Mouse (Mus musculus): ENCODE data around the gene Gm13124. TPM values are rescaled to one million over a fixed set of nuclear protein-coding genes. Genes with fewer than 3 reads are reported as not detected.
"Not testable (repeated sequence)": the region's sequence is repeated elsewhere in the genome, so short reads cannot be mapped to it uniquely, and the experiment has no call there.

Gene Gm13124
- polyA plus RNA-seq, 1 experiment from 2014 or later = not detected

DNA sequence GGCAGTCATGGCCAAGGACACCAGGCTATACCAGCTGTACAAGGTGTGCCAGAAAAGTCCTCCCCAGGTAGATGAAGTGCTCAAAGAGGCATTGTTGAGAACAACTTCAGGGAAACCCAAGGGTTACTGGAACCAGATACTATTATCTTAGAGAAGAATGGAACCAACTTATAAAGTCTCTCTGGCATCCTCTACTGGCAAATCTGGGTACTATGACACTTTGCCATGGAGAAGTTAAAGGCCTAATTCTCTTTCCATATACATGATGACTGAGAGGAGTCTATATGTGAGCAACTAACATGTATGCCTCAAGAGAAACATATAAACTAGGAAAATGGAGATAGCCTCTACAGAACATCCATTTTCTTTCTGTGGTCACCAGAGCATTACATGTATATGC, 13.8 kb downstream of the Gm13124 start:
- no peak overlapping the region for H3K9ac ChIP-seq (ENCODE audit: low read length)
- no peaks in the 10 kb centered on the region for H3K27me3 ChIP-seq (ENCODE audit: control insufficient read depth, insufficient read depth, low read length)
- no peak overlapping the region for H3K4me3 ChIP-seq (ENCODE audit: control insufficient read depth in 1 of 2, insufficient read depth in 1 of 2, low read depth in 1 of 2, low read length in 2 of 2)
- H3K4me2 ChIP-seq (ENCODE audit: low read length) = no peak overlapping the region
- no peaks in the 10 kb centered on the region for H3K4me1 ChIP-seq (ENCODE audit: control insufficient read depth in 2 of 2, insufficient read depth in 2 of 2, low read length in 2 of 2)
- H3K9me3 ChIP-seq (ENCODE audit: control insufficient read depth, low read length) = no peaks in the 10 kb centered on the region; the same call in 1 of the 2 replicates
- no peak overlapping the region for H3K27ac ChIP-seq (replicated peaks in 1 of 2; ENCODE audit: control insufficient read depth in 1 of 2, insufficient read depth in 1 of 2, low read depth in 2 of 2, low read length in 2 of 2)
- H3K36me3 ChIP-seq (ENCODE audit: control insufficient read depth, insufficient read depth, low read length) = no peaks in the 10 kb centered on the region
- no peak for ATAC-seq (ENCODE audit: insufficient number of reproducible peaks, insufficient read depth, low FRiP score, low read depth)

DNA sequence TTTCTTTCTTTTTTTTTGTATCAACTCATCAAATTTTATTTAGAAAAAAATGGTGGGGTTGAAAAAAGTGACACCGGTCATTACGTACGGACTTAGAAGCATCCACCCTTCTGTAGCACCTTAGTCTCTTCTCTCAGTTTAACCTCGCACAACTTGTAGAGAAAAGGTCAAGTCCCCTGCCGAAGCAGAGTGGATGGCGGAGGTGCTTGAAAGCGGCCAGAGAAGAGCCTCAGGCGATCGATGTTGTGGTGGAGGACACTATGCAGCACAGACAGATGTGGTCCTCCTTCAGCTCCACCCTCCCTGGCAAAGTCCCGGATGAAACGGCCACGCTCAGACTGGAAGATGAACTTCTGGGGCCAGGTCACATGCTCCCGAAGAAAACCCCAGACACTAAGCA, 19.6 kb downstream of the Gm13124 start:
- 84% methylated on average over 13 of the region's 13 CpGs for WGBS
- not testable (repeated sequence) for H3K9ac ChIP-seq (ENCODE audit: low read length); H3K27me3 ChIP-seq (ENCODE audit: control insufficient read depth, insufficient read depth, low read length); H3K36me3 ChIP-seq (ENCODE audit: control insufficient read depth, insufficient read depth, low read length); H3K4me2 ChIP-seq (ENCODE audit: low read length); ATAC-seq (ENCODE audit: insufficient number of reproducible peaks, insufficient read depth, low FRiP score, low read depth); H3K4me1 ChIP-seq (ENCODE audit: control insufficient read depth in 2 of 2, insufficient read depth in 2 of 2, low read length in 2 of 2); H3K27ac ChIP-seq (replicated peaks in 1 of 2; ENCODE audit: control insufficient read depth in 1 of 2, insufficient read depth in 1 of 2, low read depth in 2 of 2, low read length in 2 of 2); H3K9me3 ChIP-seq (ENCODE audit: control insufficient read depth, low read length); H3K4me3 ChIP-seq (ENCODE audit: control insufficient read depth in 1 of 2, insufficient read depth in 1 of 2, low read depth in 1 of 2, low read length in 2 of 2)

DNA sequence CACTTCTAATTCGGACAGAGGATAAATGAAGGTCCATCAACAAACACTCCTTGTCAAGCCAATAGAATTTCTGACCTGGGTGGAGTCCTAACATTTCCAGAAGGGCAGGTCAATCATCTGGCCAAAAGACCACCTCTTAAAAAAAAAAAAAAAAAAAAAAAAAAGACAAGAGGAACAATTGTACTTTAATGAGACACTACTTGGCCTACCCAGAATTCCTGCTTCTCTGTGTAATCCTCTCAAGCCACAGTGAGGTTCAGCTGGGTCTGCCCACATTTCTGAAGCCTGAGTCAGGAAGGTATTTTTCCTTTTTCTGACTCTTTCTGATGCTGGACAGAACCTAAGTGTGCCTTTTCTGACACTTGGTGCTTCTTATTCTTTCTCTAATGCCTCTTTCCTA, 20.2 kb downstream of the Gm13124 start:
- no peak for ATAC-seq (ENCODE audit: insufficient number of reproducible peaks, insufficient read depth, low FRiP score, low read depth)

DNA sequence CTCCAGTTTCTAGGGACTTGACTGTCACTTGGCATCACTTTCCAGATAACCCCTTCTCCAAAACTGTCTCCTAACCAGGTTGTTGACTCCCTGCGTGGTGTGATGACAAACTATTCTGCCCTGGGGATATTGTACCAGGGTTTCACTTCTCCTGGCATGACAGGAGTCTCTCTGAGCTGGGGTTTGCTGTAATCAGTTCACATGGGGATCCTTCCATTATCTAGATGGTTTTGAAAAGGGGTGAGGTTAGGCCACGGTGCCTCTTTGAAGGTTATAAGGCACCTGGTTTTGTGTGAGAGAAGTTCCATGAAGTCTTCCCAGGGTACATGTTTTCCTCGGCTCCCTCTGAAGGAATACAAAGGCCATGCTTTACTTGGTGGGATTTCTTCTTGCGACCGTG, 45.4 kb downstream of the Gm13124 start, which contains the start of gene 9430007A20Rik:
TSS of gene 9430007A20Rik (plus strand) at position 301 of the 400 bp plus-strand sequence.
- Histone ChIP-seq H3K36me3 (ENCODE audit: control insufficient read depth, insufficient read depth, low read length) (no peaks in the 10 kb centered on the region), H3K4me2 (ENCODE audit: low read length) (no peak within 1 kb of the TSS), H3K9ac (ENCODE audit: low read length) (no peak within 1 kb of the TSS), H3K27me3 (ENCODE audit: control insufficient read depth, insufficient read depth, low read length) (no peaks in the 10 kb centered on the region), H3K9me3 (ENCODE audit: control insufficient read depth, low read length) (0 out of 2 replicates have a peak, but pooled peaks cover 7% of the 10 kb centered on the region), H3K27ac (replicated peaks in 1 of 2; ENCODE audit: control insufficient read depth in 1 of 2, insufficient read depth in 1 of 2, low read depth in 2 of 2, low read length in 2 of 2) (no peak within 1 kb of the TSS), H3K4me3 (ENCODE audit: control insufficient read depth in 1 of 2, insufficient read depth in 1 of 2, low read depth in 1 of 2, low read length in 2 of 2) (no peak within 1 kb of the TSS), H3K4me1 (ENCODE audit: control insufficient read depth in 2 of 2, insufficient read depth in 2 of 2, low read length in 2 of 2) (no peaks in the 10 kb centered on the region)
- no peak for ATAC-seq (ENCODE audit: insufficient number of reproducible peaks, insufficient read depth, low FRiP score, low read depth)
- WGBS = 62% methylated on average over 5 of the region's 5 CpGs

More for the DNA sequence above, 20.2 kb downstream of the Gm13124 start:
- H3K36me3 ChIP-seq (ENCODE audit: control insufficient read depth, insufficient read depth, low read length) = no peaks in the 10 kb centered on the region
- H3K9me3 ChIP-seq (ENCODE audit: control insufficient read depth, low read length) = peaks cover 8% of the 10 kb centered on the region; the same call in 1 of the 2 replicates
- H3K4me3 ChIP-seq (ENCODE audit: control insufficient read depth in 1 of 2, insufficient read depth in 1 of 2, low read depth in 1 of 2, low read length in 2 of 2) = no peak overlapping the region
- no peak overlapping the region for H3K27ac ChIP-seq (replicated peaks in 1 of 2; ENCODE audit: control insufficient read depth in 1 of 2, insufficient read depth in 1 of 2, low read depth in 2 of 2, low read length in 2 of 2)
- no peak overlapping the region for H3K9ac ChIP-seq (ENCODE audit: low read length)
- H3K4me2 ChIP-seq (ENCODE audit: low read length) = no peak overlapping the region
- 49% methylated on average over 1 of the region's 1 CpGs for WGBS
- no peaks in the 10 kb centered on the region for H3K27me3 ChIP-seq (ENCODE audit: control insufficient read depth, insufficient read depth, low read length)
- H3K4me1 ChIP-seq (ENCODE audit: control insufficient read depth in 2 of 2, insufficient read depth in 2 of 2, low read length in 2 of 2) = no peaks in the 10 kb centered on the region

DNA sequence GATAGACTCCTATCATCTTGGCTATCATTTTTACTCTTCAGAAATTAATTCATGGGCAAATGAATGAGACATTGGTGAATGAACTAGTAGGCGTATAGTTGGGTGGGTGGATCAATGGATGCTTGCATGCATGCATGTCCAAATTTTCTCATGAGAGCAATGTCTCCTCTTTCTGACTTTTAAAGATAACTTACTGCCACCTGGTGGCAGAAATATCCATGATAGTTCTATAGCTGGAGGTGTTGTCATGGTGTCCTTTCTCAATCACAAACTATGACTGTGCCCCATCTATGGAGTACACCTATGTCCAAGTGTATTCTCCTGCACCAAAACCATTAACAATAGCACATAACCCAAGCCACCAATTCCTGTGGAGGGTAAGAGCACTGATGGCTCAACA, 58.4 kb downstream of the Gm13124 start:
- Histone ChIP-seq H3K36me3 (ENCODE audit: control insufficient read depth, insufficient read depth, low read length) (no peaks in the 10 kb centered on the region), H3K4me2 (ENCODE audit: low read length) (no peak overlapping the region), H3K9me3 (ENCODE audit: control insufficient read depth, low read length) (peaks cover 8% of the 10 kb centered on the region; the same call in 1 of the 2 replicates), H3K4me3 (ENCODE audit: control insufficient read depth in 1 of 2, insufficient read depth in 1 of 2, low read depth in 1 of 2, low read length in 2 of 2) (no peak overlapping the region), H3K9ac (ENCODE audit: low read length) (no peak overlapping the region), H3K4me1 (ENCODE audit: control insufficient read depth in 2 of 2, insufficient read depth in 2 of 2, low read length in 2 of 2) (no peaks in the 10 kb centered on the region), H3K27ac (replicated peaks in 1 of 2; ENCODE audit: control insufficient read depth in 1 of 2, insufficient read depth in 1 of 2, low read depth in 2 of 2, low read length in 2 of 2) (no peak overlapping the region), H3K27me3 (ENCODE audit: control insufficient read depth, insufficient read depth, low read length) (no peaks in the 10 kb centered on the region)
- no peak for ATAC-seq (ENCODE audit: insufficient number of reproducible peaks, insufficient read depth, low FRiP score, low read depth)
- 72% methylated on average over 1 of the region's 1 CpGs for WGBS

Other genes starting within 250 kb of the Gm13124 start
- not detected in 2 replicates for gene Gm13128, start 234.9 kb downstream of the Gm13124 start, polyA plus RNA-seq (2014; fragmentation: Nextera tagmentation; extraction: Ambion mirVana)
- gene Gm13119, start 207.2 kb downstream of the Gm13124 start, polyA plus RNA-seq (2014; fragmentation: Nextera tagmentation; extraction: Ambion mirVana) = not detected in 2 replicates
- gene Pramef20, start 187.2 kb downstream of the Gm13124 start, polyA plus RNA-seq (2014; fragmentation: Nextera tagmentation; extraction: Ambion mirVana) = not detected in 2 replicates
- not detected in 2 replicates for gene Pramef12, start 156.7 kb downstream of the Gm13124 start, polyA plus RNA-seq (2014; fragmentation: Nextera tagmentation; extraction: Ambion mirVana)
- gene 1700012P22Rik, start 126.4 kb downstream of the Gm13124 start, polyA plus RNA-seq (2014; fragmentation: Nextera tagmentation; extraction: Ambion mirVana) = not detected in 2 replicates
- gene Gm9944, start 111.8 kb downstream of the Gm13124 start, polyA plus RNA-seq (2014; fragmentation: Nextera tagmentation; extraction: Ambion mirVana) = not detected in 2 replicates
- not detected in 2 replicates for gene Aadacl3, start 101.4 kb downstream of the Gm13124 start, polyA plus RNA-seq (2014; fragmentation: Nextera tagmentation; extraction: Ambion mirVana)
- not detected in 2 replicates for gene 9430007A20Rik, start 45.3 kb downstream of the Gm13124 start, polyA plus RNA-seq (2014; fragmentation: Nextera tagmentation; extraction: Ambion mirVana)
- not detected in 2 replicates for gene Aadacl4, start 48.6 kb upstream of the Gm13124 start, polyA plus RNA-seq (2014; fragmentation: Nextera tagmentation; extraction: Ambion mirVana)
- gene Gm436, start 121.2 kb upstream of the Gm13124 start, polyA plus RNA-seq (2014; fragmentation: Nextera tagmentation; extraction: Ambion mirVana) = not detected in 2 replicates
- not detected in 2 replicates for gene Gm13178, start 156.3 kb upstream of the Gm13124 start, polyA plus RNA-seq (2014; fragmentation: Nextera tagmentation; extraction: Ambion mirVana)
- not detected in 2 replicates for gene Gm438, start 221.4 kb upstream of the Gm13124 start, polyA plus RNA-seq (2014; fragmentation: Nextera tagmentation; extraction: Ambion mirVana)

Measured in heart, embryonic 14.5 days (tissue).